Mouse (Mus musculus) kidney, adult 2 months (tissue): ENCODE data around the gene Macrod2.

Experiments
- CTCF ChIP-seq: fragments of 200-500 bp; conservative IDR thresholded peaks from 2 replicates; pipeline ENCODE4 v1.5.1; 2011; ENCODE audit warnings: low read depth, mild to moderate bottlenecking, control low read depth, low read length, moderate library complexity, mixed read lengths; ENCODE audit not compliant: insufficient read depth, insufficient read length
- POLR2A ChIP-seq: fragments of 200-500 bp; IDR thresholded peaks from one replicate; pipeline ENCODE4 v1.6.1; 2011; ENCODE audit warnings: low read depth, low read length, control low read depth

GRCm38 (mm10) chr2:141008458-141008857 is 613.3 kb downstream of the Macrod2 start:
- TF ChIP-seq POLR2A (no peak), CTCF (no peak)
